Mouse (Mus musculus): ENCODE data around the gene Axl.

GRCm38 (mm10) chr7:25781937-25782610 is 6.4 kb downstream of the Axl start:
- TF ChIP-seq CTCF (IDR thresholded peaks at IDR 0.05; ENCODE audit: insufficient read depth, low read depth, low read length) = no peak
- TF ChIP-seq POLR2A (IDR thresholded peaks at IDR 0.05; ENCODE audit: insufficient read depth, low read depth, low read length) = no peak

Measured in olfactory bulb, adult 2 months (tissue).